In the genomic region with DNA sequence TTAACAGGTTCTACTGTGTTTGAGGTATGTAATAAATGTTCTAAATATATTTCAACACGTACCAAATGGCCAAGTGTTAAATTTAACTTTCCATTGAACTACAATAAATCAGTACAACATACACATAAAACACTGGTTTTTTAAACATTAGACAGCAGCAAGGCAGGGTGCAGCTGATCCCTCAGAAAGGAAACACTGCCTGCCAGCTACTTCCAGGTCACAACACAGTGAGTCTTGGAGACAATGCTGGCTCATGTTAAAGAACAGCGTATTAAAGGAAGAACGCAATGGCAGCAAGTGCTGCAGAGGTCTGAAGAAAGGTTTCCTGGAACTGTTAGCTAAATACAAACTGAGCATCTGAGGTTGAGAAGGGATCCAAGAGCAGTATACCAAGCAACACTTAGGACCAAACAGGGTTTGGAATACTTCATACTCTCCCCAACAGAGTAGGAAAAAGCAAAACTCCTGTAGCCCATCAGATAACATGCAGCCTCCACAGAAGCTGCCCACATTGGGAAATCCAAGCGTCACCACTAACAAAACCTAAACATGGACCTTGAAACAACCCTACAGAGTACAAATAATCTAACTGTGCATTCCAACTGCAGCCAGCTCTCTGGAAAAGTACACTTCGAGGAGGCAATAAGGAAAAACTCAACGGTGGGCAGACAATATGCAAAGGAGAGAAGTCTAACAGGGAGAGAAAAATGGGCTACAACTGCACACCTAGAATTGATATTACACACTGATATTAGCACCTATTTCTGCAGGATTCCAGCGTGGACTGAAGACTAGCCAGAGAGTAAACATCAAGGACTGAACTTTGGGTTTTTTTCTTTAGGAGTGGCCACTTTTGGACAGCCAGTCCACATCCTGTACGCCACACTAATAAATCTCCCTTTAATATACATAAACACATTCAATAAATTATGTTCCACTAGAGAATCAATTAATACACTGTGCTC, we compare ENCODE assay signal across 11 mouse cellular contexts. TPM values are rescaled to one million over a fixed set of nuclear protein-coding genes. Genes with fewer than 3 reads are reported as not detected.
DNase-seq lines count a peak whose midpoint lies in the region; ATAC-seq and TF ChIP-seq lines count a peak whose summit lies in the region.
"Had no signal": no experiment of that assay in that cellular context is flagged by ENCODE, and none has a peak within 500 bp of the region (broad histone marks: within the 10 kb centered on the region; RNA-seq: fewer than 3 reads in every experiment).

No protein-coding gene starts in this region.

- H3K9me3 ChIP-seq in kidney, embryonic 14.5 days (ENCODE audit: control insufficient read depth, low read length): no peaks in the 10 kb centered on the region
- H3K9me3 ChIP-seq in intestine, embryonic 15.5 days: no peaks in the 10 kb centered on the region
- H3K9me3 ChIP-seq in intestine, postnatal 0 days (ENCODE audit: control insufficient read depth): no peaks in the 10 kb centered on the region
- no peaks in the 10 kb centered on the region for H3K9me3 ChIP-seq in forebrain, embryonic 11.5 days (ENCODE audit: control insufficient read depth, low read length)
- H3K9me3 ChIP-seq in forebrain, postnatal 0 days (ENCODE audit: low read length): no peaks in the 10 kb centered on the region
- H3K9me3 ChIP-seq: embryonic facial prominence, embryonic 15.5 days had no signal

- no peak overlapping the region for H3K4me2 ChIP-seq in kidney, embryonic 14.5 days (replicated peaks; ENCODE audit: low read depth, low read length)
- H3K4me2 ChIP-seq in intestine, embryonic 15.5 days (replicated peaks): no peak overlapping the region
- peak overlapping the region; percentile 30; the same call in 1 of the 2 replicates for H3K4me2 ChIP-seq in intestine, postnatal 0 days (replicated peaks; ENCODE audit: low read depth)
- no peak overlapping the region for H3K4me2 ChIP-seq in forebrain, embryonic 11.5 days (ENCODE audit: low read depth, low read length, severe bottlenecking)
- no peak overlapping the region for H3K4me2 ChIP-seq in forebrain, postnatal 0 days (ENCODE audit: low read depth)
- H3K4me2 ChIP-seq: embryonic facial prominence, embryonic 15.5 days had no signal

- H3K27me3 ChIP-seq in kidney, embryonic 14.5 days (ENCODE audit: control insufficient read depth, insufficient read depth, low read length): no peaks in the 10 kb centered on the region
- no peaks in the 10 kb centered on the region for H3K27me3 ChIP-seq in intestine, embryonic 15.5 days (replicated peaks)
- no peaks in the 10 kb centered on the region for H3K27me3 ChIP-seq in intestine, postnatal 0 days (replicated peaks; ENCODE audit: control insufficient read depth, insufficient read depth, low read length)
- no peaks in the 10 kb centered on the region for H3K27me3 ChIP-seq in forebrain, embryonic 11.5 days (ENCODE audit: control insufficient read depth, insufficient read depth, low read length)
- no peaks in the 10 kb centered on the region for H3K27me3 ChIP-seq in forebrain, postnatal 0 days (ENCODE audit: insufficient read depth, low read length)
- H3K27me3 ChIP-seq: embryonic facial prominence, embryonic 15.5 days had no signal

- TF ChIP-seq CTCF in intestine, postnatal 0 days (IDR thresholded peaks at IDR 0.05; ENCODE audit: low read depth): no peak
- no peak for TF ChIP-seq CTCF in forebrain, postnatal 0 days (IDR thresholded peaks at IDR 0.05; ENCODE audit: low read depth)

- H3K4me3 ChIP-seq in kidney, embryonic 14.5 days (ENCODE audit: low read length): no peak overlapping the region
- no peak overlapping the region for H3K4me3 ChIP-seq in intestine, embryonic 15.5 days (replicated peaks)
- no peak overlapping the region for H3K4me3 ChIP-seq in intestine, postnatal 0 days (ENCODE audit: low read depth, low read length)
- H3K4me3 ChIP-seq in forebrain, embryonic 11.5 days (ENCODE audit: low read depth, low read length): no peak overlapping the region
- no peak overlapping the region for H3K4me3 ChIP-seq in forebrain, postnatal 0 days (ENCODE audit: low read depth, low read length)
- H3K4me3 ChIP-seq: embryonic facial prominence, embryonic 15.5 days had no signal

- 49% methylated on average over 8 of the region's 8 CpGs for WGBS in kidney, embryonic 14.5 days
- 34% methylated on average over 8 of the region's 8 CpGs for WGBS in intestine, embryonic 15.5 days
- 26% methylated on average over 8 of the region's 8 CpGs for WGBS in intestine, postnatal 0 days
- WGBS in forebrain, embryonic 11.5 days: 92% methylated on average over 8 of the region's 8 CpGs
- 87% methylated on average over 8 of the region's 8 CpGs for WGBS in forebrain, postnatal 0 days

- no peak for ATAC-seq in kidney, embryonic 14.5 days (ENCODE audit: low FRiP score, low TSS enrichment)
- 0 out of 2 replicates have a peak, but pooled peaks have one; percentile 5 for ATAC-seq in intestine, embryonic 15.5 days
- no peak for ATAC-seq in intestine, postnatal 0 days
- ATAC-seq in forebrain, embryonic 11.5 days (replicated peaks; ENCODE audit: low FRiP score): no peak
- ATAC-seq in forebrain, postnatal 0 days: no peak
- ATAC-seq: forebrain, embryonic 16.5 days had no signal

- DNase-seq in kidney, adult 8-10 months: no peak
- peak; percentile 6 for DNase-seq in lung, postnatal 10 days
- no peak for DNase-seq in forebrain, embryonic 11.5 days (ENCODE audit: low spot score)
- DNase-seq in forebrain, postnatal 0 days: no peak
- DNase-seq: adrenal gland, postnatal 10 days; cerebellum, postnatal 36 days had no signal

- peak overlapping the region; percentile 67 for H3K27ac ChIP-seq in kidney, embryonic 14.5 days (ENCODE audit: low read depth, low read length)
- H3K27ac ChIP-seq in intestine, embryonic 15.5 days: peak overlapping the region; percentile 8; the same call in 1 of the 2 replicates
- H3K27ac ChIP-seq in intestine, postnatal 0 days (ENCODE audit: low read depth, low read length): no peak overlapping the region; the same call in 1 of the 2 replicates
- no peak overlapping the region for H3K27ac ChIP-seq in forebrain, embryonic 11.5 days (ENCODE audit: low read depth, low read length)
- no peak overlapping the region for H3K27ac ChIP-seq in forebrain, postnatal 0 days (ENCODE audit: low read depth, low read length)
- H3K27ac ChIP-seq: embryonic facial prominence, embryonic 15.5 days had no signal

- H3K9ac ChIP-seq in kidney, embryonic 14.5 days (ENCODE audit: low read depth, low read length): no peak overlapping the region
- H3K9ac ChIP-seq in intestine, embryonic 15.5 days: no peak overlapping the region
- H3K9ac ChIP-seq in intestine, postnatal 0 days (ENCODE audit: low read depth, low read length): no peak overlapping the region
- no peak overlapping the region for H3K9ac ChIP-seq in forebrain, embryonic 11.5 days (ENCODE audit: low read length)
- no peak overlapping the region for H3K9ac ChIP-seq in forebrain, postnatal 0 days
- H3K9ac ChIP-seq: embryonic facial prominence, embryonic 15.5 days had no signal

- peaks cover 31% of the 10 kb centered on the region for H3K4me1 ChIP-seq in kidney, embryonic 14.5 days (ENCODE audit: control insufficient read depth, insufficient read depth, low read length)
- peaks cover 32% of the 10 kb centered on the region for H3K4me1 ChIP-seq in intestine, embryonic 15.5 days (replicated peaks)
- H3K4me1 ChIP-seq in intestine, postnatal 0 days (replicated peaks; ENCODE audit: control insufficient read depth, insufficient read depth, low read length): peaks cover 23% of the 10 kb centered on the region
- no peaks in the 10 kb centered on the region for H3K4me1 ChIP-seq in forebrain, embryonic 11.5 days (replicated peaks; ENCODE audit: control insufficient read depth, insufficient read depth, low read length)
- peaks cover 5% of the 10 kb centered on the region; the same call in 1 of the 2 replicates for H3K4me1 ChIP-seq in forebrain, postnatal 0 days (ENCODE audit: insufficient read depth)

- H3K36me3 ChIP-seq in kidney, embryonic 14.5 days (ENCODE audit: control insufficient read depth, insufficient read depth, low read length): no peaks in the 10 kb centered on the region
- H3K36me3 ChIP-seq in intestine, embryonic 15.5 days: no peaks in the 10 kb centered on the region
- no peaks in the 10 kb centered on the region for H3K36me3 ChIP-seq in intestine, postnatal 0 days (ENCODE audit: control insufficient read depth, insufficient read depth)
- no peaks in the 10 kb centered on the region for H3K36me3 ChIP-seq in forebrain, embryonic 11.5 days (ENCODE audit: control insufficient read depth, insufficient read depth, low read length)
- H3K36me3 ChIP-seq in forebrain, postnatal 0 days (ENCODE audit: insufficient read depth): no peaks in the 10 kb centered on the region
- H3K36me3 ChIP-seq: embryonic facial prominence, embryonic 15.5 days had no signal

RNA-seq across cellular contexts. Expression of a gene that starts 7.9 kb away (rescaled TPM):
- 17.7 and 19.7 TPM in 2 replicates for polyA plus RNA-seq in kidney, embryonic 14.5 days (2014; fragmentation: Nextera tagmentation; extraction: Ambion mirVana)
- polyA plus RNA-seq in intestine, embryonic 15.5 days (2015; fragmentation: Nextera tagmentation; extraction: Ambion mirVana): 16.4 and 17.7 TPM in 2 replicates
- 7.1 and 8.5 TPM in 2 replicates for polyA plus RNA-seq in intestine, postnatal 0 days (2015; fragmentation: Nextera tagmentation; extraction: Ambion mirVana)
- 18.3 and 19.5 TPM in 2 replicates for polyA plus RNA-seq in forebrain, embryonic 11.5 days (2014; fragmentation: Nextera tagmentation; extraction: Ambion mirVana)
- 99.9 and 117 TPM in 2 replicates for total RNA-seq in forebrain, postnatal 0 days (2014; rRNA removed)
- 20.3 and 32.9 TPM in 2 replicates for polyA plus RNA-seq in forebrain, postnatal 0 days (2015; fragmentation: Nextera tagmentation; extraction: Ambion mirVana)

Comparison
In these comparisons a context has a peak if more than half of its experiments do, and no peak if none do; other contexts are left out.
1. H3K27ac ChIP-seq: peak in kidney, embryonic 14.5 days (single experiment) and intestine, embryonic 15.5 days (single experiment); none in intestine, postnatal 0 days (single experiment), forebrain, embryonic 11.5 days (single experiment) and forebrain, postnatal 0 days (single experiment).